Mouse (Mus musculus) layer of hippocampus, adult 9-10 months (tissue): Measurements from ENCODE around the gene Xbp1.
"Not testable (repeated sequence)": the region's sequence is repeated elsewhere in the genome, so short reads cannot be mapped to it uniquely, and the experiment has no call there.

ENCODE experiments used
- DNase-seq: peaks from one replicate; pipeline ENCODE4 v3.0.0; 2022; ENCODE audit warnings: low spot score

Xbp1 gene

DNA sequence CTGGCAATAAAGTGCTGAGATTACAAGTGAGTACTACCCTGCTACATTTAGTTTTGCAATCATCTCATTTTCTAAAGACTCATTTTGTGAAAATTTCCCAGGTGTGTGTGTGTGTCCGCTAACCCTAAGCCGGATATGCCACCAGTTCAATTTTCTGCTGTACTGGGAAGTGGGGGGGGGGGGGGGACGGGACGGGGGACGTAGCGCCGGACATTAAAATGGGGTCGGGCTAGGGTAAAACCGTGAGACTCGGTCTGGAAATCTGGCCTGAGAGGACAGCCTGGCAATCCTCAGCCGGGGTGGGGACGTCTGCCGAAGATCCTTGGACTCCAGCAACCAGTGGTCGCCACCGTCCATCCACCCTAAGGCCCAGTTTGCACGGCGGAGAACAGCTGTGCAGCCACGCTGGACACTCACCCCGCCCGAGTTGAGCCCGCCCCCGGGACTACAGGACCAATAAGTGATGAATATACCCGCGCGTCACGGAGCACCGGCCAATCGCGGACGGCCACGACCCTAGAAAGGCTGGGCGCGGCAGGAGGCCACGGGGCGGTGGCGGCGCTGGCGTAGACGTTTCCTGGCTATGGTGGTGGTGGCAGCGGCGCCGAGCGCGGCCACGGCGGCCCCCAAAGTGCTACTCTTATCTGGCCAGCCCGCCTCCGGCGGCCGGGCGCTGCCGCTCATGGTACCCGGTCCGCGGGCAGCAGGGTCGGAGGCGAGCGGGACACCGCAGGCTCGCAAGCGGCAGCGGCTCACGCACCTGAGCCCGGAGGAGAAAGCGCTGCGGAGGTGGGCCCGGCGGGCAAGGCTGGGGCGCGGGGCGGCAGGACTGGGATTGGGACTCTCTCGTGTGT is at the start of gene Xbp1:
Gene Xbp1 (plus strand): TSS at position 248 of the 854 bp plus-strand sequence.
- DNase-seq: peak; percentile 98

DNA sequence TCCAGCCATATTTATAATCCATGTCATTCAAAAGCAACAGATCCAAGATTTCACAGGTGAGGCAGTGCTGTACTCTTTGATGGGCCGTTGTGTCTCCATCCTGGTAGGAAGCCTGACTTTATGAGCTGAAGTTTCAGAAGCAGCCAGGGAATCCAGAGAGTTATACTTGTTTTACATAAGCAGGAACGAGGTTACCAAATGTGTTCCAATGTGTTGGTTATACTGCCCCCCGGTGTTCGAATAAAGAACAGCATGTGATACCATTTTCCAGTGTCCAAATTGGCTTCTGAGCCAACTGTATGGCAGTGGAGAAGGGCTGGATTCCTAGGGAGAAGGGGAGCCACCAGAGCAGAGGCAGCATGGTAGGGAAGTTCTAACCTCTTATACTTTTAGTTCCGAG is 46.3 kb upstream of the Xbp1 start:
- peak; percentile 89 for DNase-seq

DNA sequence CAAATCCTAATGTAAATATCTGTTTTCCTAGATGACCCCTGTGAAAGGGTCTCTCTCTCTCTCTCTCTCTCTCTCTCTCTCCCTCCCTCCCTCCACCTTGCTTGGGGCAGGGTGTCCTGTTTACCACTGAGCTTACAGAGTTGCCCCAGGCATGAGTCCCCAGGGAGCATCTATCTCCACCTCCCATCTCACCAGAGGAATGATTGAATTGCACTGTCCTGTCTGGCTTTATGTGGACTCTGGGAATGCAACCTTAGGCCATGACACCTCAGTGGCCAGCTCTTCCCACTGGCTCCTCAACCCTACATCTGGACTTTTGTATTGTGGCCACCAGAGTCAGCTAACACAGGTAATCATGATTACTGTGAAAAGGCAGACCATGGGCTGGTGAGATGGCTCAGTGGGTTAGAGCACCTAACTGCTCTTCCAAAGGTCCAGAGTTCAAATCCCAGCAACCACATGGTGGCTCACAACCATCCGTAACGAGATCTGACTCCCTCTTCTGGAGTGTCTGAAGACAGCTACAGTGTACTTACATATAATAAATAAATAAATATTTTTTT is 44.8 kb upstream of the Xbp1 start:
- DNase-seq: not testable (repeated sequence)

DNA sequence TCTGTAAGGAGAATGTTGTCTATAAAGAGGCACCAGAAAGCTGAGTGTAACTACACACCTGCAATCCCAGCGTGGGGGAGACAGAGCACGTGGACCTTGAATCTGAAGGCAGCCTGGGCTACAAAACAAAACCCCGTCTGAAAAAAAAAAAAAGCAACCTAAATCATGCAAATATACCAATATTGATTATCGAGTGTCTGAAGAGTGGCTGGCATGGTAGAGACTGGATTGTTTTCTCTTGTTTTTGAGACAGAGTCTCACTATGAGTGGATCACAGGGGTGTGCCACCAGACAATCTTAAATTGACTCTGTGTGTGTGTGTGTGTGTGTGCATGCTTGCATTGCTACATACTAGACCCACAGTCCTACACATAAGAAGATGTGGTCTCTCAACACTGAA is 43.7 kb upstream of the Xbp1 start:
- no peak for DNase-seq

DNA sequence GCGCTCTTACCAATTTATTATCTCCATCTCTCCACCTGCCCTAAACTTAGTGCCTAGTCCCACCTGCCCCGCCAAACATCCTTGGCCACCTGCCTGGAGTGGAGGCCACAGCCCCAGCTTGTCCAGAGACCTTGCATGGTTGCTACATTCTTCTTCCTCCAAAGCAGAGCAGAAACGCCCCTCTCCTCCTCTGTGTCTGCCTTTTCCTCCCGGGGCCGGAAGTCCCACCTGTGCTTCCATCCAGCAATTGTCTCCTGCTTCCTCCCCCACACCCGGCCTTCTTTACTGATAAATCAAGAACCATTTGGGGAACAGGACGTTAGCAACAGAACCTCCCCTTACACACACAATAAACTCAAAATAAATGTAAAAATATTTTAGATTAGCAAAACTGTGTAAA is 42.3 kb upstream of the Xbp1 start:
- no peak for DNase-seq

DNA sequence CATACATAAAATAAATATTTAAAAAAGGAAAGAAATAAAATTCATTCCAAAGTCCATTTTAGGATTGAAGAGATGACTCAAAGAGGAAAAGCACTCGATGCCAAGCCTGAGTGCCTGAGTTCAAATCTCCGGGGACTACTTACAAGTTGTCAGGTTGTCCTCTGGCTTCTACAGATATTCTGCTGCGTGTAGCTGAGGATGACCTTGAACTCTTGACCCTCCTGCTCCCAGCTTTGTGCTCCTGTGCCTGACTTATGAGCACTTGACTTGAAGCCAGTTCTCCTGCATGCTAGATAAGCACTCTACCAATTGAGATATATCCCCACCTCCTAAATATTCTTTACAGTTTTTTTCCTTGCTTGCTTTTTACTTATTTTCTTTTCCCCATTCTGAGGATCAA is 41.6 kb upstream of the Xbp1 start:
- DNase-seq: no peak

DNA sequence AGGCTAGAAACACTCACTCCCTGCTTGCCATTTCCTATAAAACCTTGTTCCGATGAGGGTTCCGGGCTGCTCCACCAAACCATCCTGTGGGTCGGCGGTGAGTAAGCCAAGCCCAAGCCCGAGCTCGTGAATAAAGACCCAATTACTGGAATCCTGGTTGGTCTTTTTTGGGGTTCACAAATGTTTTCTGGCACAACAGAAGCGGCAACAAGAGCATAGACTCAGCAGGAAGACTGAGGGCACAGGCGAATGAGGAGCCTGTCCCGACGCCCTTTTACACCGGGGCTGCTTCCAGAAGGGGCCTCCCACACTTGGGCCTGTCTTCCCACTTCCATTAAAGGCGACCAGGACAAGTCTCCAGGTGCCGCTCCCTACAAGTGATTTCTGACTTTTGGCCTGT is 37.9 kb upstream of the Xbp1 start:
- DNase-seq: no peak

DNA sequence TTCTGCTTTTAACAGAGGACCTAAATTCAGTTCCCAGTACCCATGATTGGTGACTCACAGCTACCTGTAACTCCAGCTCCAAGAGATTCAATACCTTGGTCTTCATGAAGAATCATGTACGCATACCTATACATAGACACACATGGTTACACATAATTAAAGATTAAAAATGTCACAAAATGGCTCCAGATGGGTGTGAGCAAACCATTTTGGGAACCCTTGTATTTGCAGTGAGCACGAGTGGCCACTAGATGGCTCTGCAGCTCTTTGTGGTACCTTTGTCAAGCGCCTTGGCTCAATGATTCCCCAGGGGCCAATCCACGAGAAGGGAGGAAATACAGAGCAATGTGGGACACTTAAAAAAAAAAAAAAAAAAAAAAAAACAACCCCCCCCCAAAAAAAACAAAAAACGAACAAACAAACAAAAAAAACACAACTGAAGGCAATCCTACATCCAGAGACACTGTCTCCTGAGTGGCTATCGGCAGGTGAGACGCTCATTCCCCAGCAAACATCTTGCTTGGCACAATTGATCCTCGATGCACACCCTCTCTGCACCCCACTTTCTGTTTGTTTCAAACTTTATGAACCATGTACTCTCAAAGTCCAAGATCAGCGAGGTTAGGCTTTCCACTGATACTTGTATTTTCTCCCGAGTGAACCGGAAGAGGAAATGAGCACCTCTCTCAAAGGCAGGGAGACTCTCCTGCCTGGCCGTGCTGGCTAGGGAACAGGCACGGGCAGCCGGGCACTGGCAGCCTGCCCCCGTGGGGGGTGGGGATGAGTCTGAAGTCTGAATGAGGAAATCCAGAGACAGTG is 35.1 kb upstream of the Xbp1 start:
- peak; percentile 90 for DNase-seq

DNA sequence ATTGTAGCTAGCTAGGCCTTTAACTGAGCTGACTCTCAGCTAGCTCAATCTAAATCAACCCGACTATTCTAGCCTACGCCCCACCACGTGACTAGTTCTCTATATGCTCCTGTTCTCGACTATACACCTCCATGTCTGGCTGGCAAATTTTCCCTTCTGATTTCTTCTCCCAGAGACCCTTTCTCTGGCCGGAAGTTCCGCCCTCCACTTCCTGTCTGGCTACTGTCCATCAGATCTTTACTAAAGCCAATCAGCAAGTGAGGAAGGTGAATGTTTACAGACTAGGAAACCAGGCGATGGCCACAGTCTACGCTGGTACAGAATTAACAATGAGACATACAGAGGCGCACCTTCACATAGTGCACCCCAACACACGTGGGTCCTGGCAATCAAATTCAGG is 31.0 kb upstream of the Xbp1 start:
- DNase-seq: not testable (repeated sequence)

DNA sequence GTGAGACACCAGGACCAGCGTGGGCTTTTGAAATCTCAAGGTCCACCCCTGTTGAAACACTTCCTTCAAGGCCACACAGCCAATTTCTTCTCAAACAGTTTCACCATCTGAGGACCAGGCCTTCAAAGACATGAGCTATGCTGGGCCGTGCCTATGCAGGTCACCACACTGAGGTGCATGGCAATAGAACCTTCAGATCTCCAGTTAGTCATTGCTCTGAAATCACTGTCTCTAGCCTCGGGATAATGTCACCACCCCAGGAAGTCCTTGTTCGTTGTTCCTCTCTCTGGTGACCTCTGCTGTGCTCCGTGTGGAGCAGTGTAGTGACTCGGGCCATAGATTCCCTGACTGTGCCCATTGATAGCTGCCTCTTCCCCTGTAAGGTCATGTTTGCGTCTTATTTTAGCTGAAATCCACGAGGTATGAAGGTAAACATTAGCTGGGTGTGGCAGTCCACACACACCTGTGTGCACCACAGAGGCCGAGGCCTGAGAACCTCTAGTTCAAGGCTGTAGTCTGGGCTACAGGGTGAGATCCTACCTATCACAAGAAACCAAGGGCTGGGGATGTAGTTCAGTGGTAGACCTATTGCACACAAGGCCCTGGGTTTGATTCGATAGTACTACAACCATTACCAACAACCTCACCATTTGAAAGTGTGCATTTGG is 29.3 kb upstream of the Xbp1 start:
- no peak for DNase-seq

DNA sequence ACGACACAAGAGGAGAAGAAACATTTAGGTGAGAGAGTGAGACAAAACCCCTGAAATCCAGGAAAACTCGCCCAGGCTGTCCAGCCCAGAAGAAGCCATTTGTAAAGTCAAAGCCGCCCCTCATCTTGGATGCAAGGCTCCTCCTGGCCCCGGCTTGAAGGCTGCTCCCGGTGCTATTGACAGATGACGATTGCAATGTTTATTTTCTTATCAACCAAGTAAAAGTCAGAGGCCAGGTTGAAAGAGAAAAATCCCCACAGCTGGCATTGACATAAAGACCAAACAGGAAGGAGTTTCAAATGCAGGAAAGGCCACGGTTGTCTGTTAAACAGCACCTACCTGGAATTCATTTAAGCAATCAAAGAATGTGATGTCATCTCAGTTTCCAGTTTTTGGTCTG is 28.5 kb upstream of the Xbp1 start:
- no peak for DNase-seq

DNA sequence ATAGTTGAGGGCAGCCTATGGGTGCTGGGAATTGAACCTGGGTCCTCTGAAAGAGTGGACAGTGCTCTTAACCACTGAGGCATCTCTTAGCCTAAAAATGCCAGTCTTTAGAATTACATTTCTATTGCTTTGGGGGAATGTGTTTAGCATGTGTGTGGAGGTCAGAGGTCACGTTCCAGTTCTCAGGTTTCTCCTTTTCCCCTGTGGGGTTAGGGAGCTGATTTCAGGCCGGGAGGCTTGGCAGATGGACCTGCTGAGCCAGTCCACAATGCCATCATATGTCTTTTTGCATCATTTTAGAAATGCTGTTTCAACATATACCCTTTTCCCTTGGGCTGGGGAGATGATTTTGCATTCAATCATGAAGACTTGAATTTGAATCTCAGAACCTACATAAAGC is 26.6 kb upstream of the Xbp1 start:
- DNase-seq: no peak

DNA sequence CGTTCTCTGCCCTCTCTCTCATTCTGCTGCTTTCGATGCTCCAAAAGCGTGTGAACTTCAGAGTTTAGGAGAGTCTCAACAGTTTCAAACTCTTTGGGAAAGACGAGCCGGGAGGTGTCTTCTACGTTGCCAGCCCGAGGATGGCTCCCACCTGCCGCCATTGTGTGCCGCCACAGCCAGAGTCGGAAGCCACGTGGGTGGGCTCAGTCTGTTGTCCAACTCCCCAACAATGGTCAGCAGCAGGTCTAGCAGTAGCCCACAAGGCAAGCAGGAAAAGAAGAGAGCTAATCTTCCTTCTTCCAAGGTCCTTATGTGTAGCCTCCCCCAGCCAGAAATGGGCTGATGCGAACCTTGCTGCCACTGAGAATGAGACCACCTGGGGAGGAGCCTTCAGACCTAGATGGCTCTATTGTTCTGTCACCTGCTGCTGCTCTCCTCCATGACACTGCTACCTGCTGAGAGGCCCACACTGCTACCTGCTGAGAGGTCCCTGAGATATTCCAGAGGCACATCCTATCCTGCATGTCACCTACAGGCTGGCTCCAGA is 25.1 kb upstream of the Xbp1 start:
- DNase-seq: no peak

DNA sequence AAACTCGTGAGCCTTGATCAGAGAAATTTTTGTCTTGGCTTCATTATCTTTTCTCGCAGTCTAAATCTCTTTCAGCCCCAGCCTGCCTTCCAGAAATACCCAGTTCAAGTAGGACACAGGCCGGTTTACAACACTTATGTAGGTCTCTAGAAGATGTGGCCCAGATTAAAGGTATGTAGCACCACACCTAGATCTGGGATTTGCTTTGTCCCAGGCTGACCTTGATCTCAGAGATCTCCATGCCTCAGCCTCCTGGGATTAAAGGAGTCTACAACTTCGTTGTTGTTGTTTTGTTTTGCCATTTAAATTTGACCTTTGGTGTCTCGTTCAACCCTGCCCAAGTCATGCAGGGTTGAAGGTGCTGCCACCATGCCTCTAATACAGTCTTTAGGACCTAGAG is 24.6 kb upstream of the Xbp1 start:
- DNase-seq: no peak

DNA sequence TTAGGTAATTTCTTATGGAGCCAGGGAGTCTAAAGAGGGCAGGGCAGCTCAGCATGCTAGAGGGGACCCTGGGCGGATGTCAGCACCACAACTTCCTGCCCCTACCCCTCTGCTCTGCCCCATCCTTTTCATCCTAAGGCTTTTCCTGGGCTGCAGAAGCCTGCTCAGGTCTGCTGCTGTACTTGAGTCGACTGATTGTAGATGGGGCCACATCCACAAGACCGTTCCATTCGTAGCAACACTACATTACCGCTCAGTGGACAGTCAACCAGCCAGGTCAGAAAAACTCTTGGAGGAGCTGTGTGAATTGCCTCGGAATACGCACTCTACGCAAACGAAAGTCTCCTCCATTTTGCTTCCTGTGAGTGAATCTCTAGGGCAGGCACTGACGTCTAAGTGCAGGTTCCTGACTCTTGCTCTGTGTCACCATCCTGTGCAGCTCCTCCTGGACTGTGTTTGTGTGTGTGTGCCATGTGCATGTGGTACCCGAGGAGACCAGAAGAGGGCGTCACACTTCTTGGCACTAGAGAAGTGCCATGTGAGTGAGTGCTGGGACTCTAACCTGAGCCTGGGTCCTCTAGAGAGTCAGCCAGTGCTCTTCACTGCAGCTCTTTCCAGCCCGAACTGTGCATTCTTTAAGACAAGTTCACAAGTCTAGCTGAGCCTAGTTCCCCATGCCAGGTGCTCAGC is 23.8 kb upstream of the Xbp1 start:
- no peak for DNase-seq

DNA sequence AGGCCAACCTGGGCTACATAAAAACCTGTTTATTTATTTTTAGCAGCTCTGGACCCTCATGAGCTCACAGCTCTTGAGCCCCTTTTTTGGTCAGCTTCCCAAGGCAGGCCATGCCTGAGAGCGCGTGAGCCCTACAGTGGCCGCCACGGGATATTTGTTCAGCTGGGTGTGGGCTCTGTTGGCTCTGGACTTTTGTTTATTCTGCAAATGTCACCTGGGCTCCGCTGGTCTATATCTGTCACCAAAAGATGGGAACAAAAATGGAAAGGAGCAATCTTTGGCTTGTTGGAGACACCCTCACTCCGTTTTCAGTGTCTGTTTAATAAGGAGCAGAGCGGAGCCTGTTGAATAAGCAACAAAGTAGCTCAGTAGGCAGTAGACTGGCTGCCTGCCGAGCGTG is 22.0 kb upstream of the Xbp1 start:
- DNase-seq: no peak

DNA sequence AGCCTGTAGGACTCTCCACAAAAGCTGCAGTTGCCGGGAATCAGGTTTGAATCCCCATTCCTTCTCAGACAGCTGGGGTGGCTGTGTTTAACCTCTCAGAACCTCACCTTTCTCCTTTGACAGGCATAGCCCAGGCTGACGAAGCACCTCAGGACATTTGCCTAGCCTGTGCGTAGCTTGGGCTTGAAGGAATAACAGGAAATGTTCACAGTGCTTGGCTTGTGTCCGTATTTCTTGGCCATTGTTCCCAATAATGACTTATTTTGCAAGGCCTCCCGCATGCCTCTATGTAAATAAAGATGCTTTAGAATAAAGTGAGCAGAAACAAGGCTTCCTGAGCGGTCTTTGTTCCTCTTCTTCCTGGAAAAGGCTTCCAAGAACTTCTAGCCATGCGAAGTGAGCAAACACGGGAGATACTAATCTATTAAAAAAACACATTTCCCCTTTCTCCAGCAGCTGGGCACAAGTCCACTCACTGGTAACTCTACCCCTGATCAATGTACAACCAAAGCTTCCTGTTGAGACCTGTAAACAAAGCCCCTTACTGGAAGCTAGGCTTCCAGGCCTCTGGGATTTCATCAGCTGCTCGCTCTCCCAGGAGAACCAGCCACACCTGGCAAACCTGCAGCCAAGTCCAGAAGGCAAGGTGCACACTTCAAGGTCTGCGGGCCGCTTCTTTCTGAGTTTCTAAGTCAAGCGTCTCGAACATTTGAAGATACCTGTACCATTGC is 21.4 kb upstream of the Xbp1 start:
- no peak for DNase-seq

DNA sequence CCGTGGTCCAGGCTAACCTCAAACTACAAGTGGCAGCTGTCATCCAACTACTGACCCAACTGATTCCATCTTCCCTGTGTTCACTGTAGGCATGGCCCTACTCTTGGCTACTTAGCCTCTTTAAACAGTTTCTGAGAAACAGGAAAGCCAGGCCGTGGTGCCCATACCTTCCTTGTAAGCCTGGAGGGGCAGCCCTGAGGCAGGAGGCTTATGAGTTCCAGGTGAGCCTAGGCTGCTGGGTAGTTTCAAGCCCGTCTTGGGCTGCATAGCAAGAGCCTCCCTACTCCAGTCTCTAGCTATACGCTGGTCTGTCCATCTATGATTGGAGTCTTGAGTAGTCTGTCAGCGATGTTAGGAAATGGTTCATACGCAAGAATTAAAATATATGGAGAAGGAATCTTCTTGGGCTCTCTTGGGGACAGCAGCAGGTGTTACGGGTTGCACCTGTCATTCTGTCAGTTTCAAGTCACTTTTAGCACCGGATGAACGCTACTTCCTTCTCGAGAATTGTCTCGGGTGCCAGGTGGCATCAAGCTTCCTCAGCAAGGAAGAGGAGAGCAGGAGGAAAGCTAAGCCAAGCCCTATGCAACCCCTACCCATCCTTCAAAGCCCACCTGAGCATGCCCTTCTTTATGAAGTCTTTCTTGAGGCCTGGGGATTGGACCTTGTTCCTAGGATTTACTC is 20.4 kb upstream of the Xbp1 start:
- DNase-seq: no peak

DNA sequence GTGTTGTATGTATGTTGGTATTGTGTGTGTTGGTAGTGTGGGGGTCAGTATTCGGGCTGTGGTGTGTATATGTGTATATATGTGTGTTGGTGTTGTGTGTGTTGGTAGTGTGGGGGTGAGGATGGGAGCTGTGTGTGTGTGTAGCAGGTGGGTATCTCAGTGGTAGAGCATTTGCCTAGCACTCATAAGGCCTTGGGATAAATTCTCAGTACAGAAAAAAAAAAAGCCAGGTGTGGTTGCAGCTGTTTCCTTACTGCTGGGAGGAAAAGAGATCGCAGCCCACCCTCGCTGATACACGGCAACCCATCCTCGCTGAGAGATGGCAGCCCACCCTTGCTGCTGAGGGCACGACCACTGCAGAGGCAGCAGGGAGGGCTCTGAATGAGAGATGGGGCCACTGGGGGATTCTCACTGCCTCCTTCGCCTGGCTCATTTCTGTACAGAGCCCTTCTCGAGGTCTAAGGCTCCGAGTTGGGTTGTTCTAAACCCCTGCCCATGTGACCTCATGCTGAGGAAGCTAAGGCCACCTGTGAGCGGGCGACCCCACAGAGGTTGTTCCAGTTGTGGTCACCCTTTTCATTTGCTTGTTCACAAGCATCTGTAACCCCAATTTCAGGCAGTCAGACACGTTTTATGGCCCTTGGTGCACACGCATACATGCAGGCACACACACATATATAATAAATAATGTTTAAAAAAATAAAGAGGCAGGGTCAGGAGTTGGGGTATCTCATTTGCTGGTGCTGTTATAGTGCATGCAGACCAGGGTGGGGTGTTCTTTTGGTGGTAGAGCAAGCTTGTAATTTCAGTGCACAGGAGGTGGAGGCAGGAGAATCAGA is 19.3 kb upstream of the Xbp1 start:
- no peak for DNase-seq
